Mouse (Mus musculus) hindbrain, embryonic 16.5 days (tissue): ENCODE results near the gene Baz2b. TPM values are rescaled to one million over a fixed set of nuclear protein-coding genes. Genes with fewer than 3 reads are reported as not detected.

ENCODE experiments used
- ATAC-seq: fragments of 200-750 bp; cut with Nextera tagmentation; 2 replicates; pipeline ENCODE4 v1.8.0; 2017; ENCODE audit warnings: moderate TSS enrichment, moderate library complexity
- H3K27ac ChIP-seq: fragments of 300-500 bp; sonication (generic); 2 replicates; pipeline ENCODE4 v1.5.1; 2014; ENCODE audit warnings: low read depth, mild to moderate bottlenecking, control low read depth, low read length, moderate library complexity
- H3K27me3 ChIP-seq: fragments of 300-500 bp; sonication (generic); replicated peaks from 2 replicates; pipeline ENCODE4 v1.6.1; 2014; ENCODE audit warnings: low read length; ENCODE audit not compliant: control insufficient read depth, insufficient read depth
- H3K36me3 ChIP-seq: fragments of 300-500 bp; sonication (generic); 2 replicates; pipeline ENCODE4 v1.6.1; 2014; ENCODE audit warnings: mild to moderate bottlenecking, low read length, moderate library complexity, mixed read lengths; ENCODE audit not compliant: control insufficient read depth, insufficient read depth
- H3K4me1 ChIP-seq: fragments of 300-500 bp; sonication (generic); 2 replicates; pipeline ENCODE4 v1.6.1; 2014; ENCODE audit warnings: low read depth, low read length; ENCODE audit not compliant: control insufficient read depth, insufficient read depth
- H3K4me2 ChIP-seq: fragments of 300-500 bp; sonication (generic); 2 replicates; pipeline ENCODE4 v1.6.1; 2014; ENCODE audit warnings: mild to moderate bottlenecking, low read length, control low read depth, moderate library complexity
- H3K4me3 ChIP-seq: fragments of 300-500 bp; sonication (generic); 2 replicates; pipeline ENCODE4 v1.5.1; 2014; ENCODE audit warnings: mild to moderate bottlenecking, low read length, control low read depth, moderate library complexity
- H3K9ac ChIP-seq: fragments of 300-500 bp; sonication (generic); 2 replicates; pipeline ENCODE4 v1.6.1; 2014; ENCODE audit warnings: low read depth, mild to moderate bottlenecking, control low read depth, low read length, moderate library complexity
- H3K9me3 ChIP-seq: fragments of 300-500 bp; sonication (generic); 2 replicates; pipeline ENCODE4 v1.6.1; 2014; ENCODE audit warnings: mild to moderate bottlenecking, low read length, moderate library complexity; ENCODE audit not compliant: control insufficient read depth
- WGBS: fragments of 180-500 bp; shearing (Covaris S2); extraction: QIAGEN DNeasy Blood & Tissue Kit; methylation state at CpG from one replicate; pipeline ENCODE4 v1.1.7; 2014; 5-methylcytosine and 5-hydroxymethylcytosine counted together
- polyA plus RNA-seq: library from polyadenylated mRNA; unstranded; fragments of >200 nt; fragmentation: Nextera tagmentation; extraction: Ambion mirVana; gene quantifications from 2 replicates; pipeline ENCODE4 v1.2.1, GENCODE M21; 2015

Baz2b gene
- polyA plus RNA-seq, 1 experiment from 2014 or later = 72.8 TPM

DNA sequence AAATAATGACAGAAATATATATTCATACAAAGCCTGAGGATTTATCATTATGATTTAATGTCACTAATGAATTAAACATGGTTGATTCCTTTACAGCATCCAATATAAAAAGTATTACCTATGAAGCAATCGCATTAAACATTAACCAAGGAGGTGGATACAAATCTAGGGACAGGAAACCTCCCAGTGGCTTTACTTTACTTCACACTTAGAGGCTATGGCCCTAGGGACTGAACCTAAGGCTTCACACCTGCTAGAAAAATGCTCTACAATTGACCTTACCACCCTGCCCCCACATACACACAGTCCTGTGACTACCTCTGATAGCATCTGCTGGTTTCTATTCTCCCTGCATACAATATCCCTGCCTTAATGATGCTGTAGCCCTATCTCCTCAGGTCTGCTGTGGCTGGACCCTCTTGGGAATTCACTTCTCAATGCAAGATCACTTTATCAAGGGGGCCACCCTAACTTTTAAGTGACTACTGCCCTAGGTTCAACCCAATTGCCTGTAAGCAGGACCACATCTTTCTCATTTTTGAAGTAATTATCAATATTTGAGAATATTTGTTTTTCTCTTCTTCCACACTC, 149.4 kb downstream of the Baz2b start:
- Histone ChIP-seq H3K36me3 (peaks cover 3% of the 10 kb centered on the region; the same call in 1 of the 2 replicates), H3K4me2 (no peak overlapping the region), H3K9me3 (no peaks in the 10 kb centered on the region), H3K4me1 (no peaks in the 10 kb centered on the region), H3K27ac (no peak overlapping the region), H3K27me3 (no peaks in the 10 kb centered on the region), H3K4me3 (no peak overlapping the region), H3K9ac (no peak overlapping the region)
- WGBS = 96% methylated on average over 1 of the region's 1 CpGs
- ATAC-seq = no peak

DNA sequence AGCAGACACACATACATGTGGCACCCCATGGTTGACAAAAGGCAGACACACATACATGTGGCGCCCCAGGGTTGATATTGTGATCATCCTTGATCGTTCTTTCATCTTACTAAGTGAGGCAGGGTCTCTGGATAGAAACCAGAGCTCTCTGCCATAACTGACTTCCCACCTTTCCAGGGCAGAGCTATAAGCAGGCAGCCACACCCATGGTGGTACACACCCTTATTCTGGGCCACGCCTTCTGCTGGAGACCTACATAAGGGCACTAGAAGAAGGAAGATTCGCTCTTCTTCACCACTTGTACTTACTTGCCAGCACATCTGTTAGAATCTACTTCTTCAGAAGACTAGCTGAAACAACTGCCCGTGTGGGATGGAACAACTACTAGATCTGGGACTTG, 150.3 kb downstream of the Baz2b start:
- no peak for ATAC-seq
- no peaks in the 10 kb centered on the region for H3K27me3 ChIP-seq
- H3K27ac ChIP-seq = no peak overlapping the region
- no peak overlapping the region for H3K4me2 ChIP-seq
- H3K36me3 ChIP-seq = peaks cover 3% of the 10 kb centered on the region; the same call in 1 of the 2 replicates
- H3K4me1 ChIP-seq = no peaks in the 10 kb centered on the region
- no peak overlapping the region for H3K9ac ChIP-seq
- 96% methylated on average over 5 of the region's 5 CpGs for WGBS
- H3K9me3 ChIP-seq = no peaks in the 10 kb centered on the region
- H3K4me3 ChIP-seq = no peak overlapping the region

DNA sequence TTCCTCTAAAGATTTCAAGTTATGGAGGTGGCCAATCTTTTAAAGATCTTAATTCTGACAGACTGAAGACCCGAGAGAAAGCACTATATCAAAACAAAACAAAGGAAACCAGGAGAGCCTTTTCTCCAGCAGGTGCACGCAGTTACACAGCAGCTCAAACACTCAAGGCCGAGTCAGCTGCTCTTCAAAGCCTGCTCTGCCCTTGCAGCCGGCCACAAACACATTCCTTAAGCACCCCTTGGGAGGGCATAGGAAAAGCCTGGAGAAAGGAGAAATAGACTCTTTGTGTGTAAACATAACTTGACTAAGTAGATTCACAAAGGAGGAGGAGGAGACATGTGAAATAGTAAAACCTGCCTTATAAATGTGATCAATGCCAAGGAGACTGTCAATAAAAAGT, 153.6 kb downstream of the Baz2b start:
- Histone ChIP-seq H3K36me3 (no peaks in the 10 kb centered on the region), H3K9me3 (no peaks in the 10 kb centered on the region), H3K27ac (no peak overlapping the region), H3K9ac (no peak overlapping the region), H3K4me1 (peaks cover 4% of the 10 kb centered on the region), H3K4me2 (no peak overlapping the region), H3K27me3 (no peaks in the 10 kb centered on the region), H3K4me3 (no peak overlapping the region)
- WGBS = 24% methylated on average over 4 of the region's 4 CpGs
- no peak for ATAC-seq

DNA sequence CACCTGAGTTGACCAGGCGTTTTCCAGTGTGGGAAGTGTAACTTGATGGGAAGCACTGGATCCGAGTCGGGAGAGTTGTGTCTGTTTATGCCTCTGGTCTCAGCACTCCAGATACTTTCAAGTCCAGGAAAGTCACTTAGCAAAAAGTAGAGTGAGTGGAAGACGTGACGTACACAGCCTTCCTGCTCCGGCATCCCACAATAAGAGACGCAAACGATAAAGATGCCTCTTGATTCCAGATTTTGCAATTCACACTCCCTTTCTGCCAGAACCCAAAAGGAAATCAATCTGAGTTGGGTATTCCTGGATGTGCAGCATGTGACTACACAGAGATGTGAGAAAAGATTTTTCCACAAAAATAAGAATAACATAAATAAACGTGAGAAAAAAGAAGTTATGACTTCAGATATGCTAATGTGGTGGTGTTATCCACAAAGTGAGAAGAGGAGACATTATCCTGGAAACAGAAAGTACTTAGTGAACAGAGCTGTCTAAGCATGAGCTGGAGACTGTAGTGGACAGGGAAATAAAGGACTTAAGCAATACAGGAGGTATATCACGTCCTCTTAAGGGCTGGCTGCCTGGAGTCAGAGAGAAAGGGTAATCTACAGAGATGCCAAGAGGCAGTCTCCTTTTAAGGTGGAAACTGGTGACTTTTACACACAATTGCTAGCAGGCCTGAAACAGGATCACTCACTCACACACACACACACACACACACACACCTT, 154.7 kb downstream of the Baz2b start:
- Histone ChIP-seq H3K27ac (no peak overlapping the region), H3K9me3 (no peaks in the 10 kb centered on the region), H3K27me3 (no peaks in the 10 kb centered on the region), H3K4me3 (no peak overlapping the region), H3K4me1 (peaks cover 4% of the 10 kb centered on the region), H3K36me3 (no peaks in the 10 kb centered on the region), H3K4me2 (no peak overlapping the region), H3K9ac (no peak overlapping the region)
- WGBS = 78% methylated on average over 10 of the region's 10 CpGs
- no peak for ATAC-seq

- Histone ChIP-seq H3K4me2 (no peak overlapping the region), H3K27ac (peak overlapping the region; percentile 29; the same call in 1 of the 2 replicates)
- WGBS = 57% methylated on average over 11 of the region's 11 CpGs
Measured at GRCm38 (mm10) chr2:60053222-60054010, 156.2 kb downstream of the Baz2b start.

GRCm38 (mm10) chr2:60050667-60051460, 158.8 kb downstream of the Baz2b start:
- Histone ChIP-seq H3K9me3 (no peaks in the 10 kb centered on the region), H3K4me2 (no peak overlapping the region), H3K4me1 (peaks cover 4% of the 10 kb centered on the region), H3K9ac (no peak overlapping the region), H3K27ac (no peak overlapping the region), H3K27me3 (no peaks in the 10 kb centered on the region), H3K4me3 (no peak overlapping the region), H3K36me3 (no peaks in the 10 kb centered on the region)
- WGBS = 86% methylated on average over 9 of the region's 9 CpGs
- no peak for ATAC-seq

More at GRCm38 (mm10) chr2:60053222-60054010, 156.2 kb downstream of the Baz2b start:
- Histone ChIP-seq H3K36me3 (no peaks in the 10 kb centered on the region), H3K4me1 (peaks cover 4% of the 10 kb centered on the region), H3K4me3 (no peak overlapping the region), H3K27me3 (no peaks in the 10 kb centered on the region), H3K9ac (no peak overlapping the region), H3K9me3 (no peaks in the 10 kb centered on the region)
- ATAC-seq = peak; percentile 15; the same call in 1 of the 2 replicates

GRCm38 (mm10) chr2:60049889-60050288, 159.8 kb downstream of the Baz2b start:
- H3K27me3 ChIP-seq = no peaks in the 10 kb centered on the region
- H3K9ac ChIP-seq = no peak overlapping the region
- H3K4me1 ChIP-seq = peaks cover 4% of the 10 kb centered on the region
- H3K36me3 ChIP-seq = no peaks in the 10 kb centered on the region
- H3K4me3 ChIP-seq = no peak overlapping the region
- no peak for ATAC-seq
- WGBS = 90% methylated on average over 4 of the region's 4 CpGs
- H3K27ac ChIP-seq = no peak overlapping the region
- H3K9me3 ChIP-seq = no peaks in the 10 kb centered on the region
- H3K4me2 ChIP-seq = no peak overlapping the region

GRCm38 (mm10) chr2:60049351-60049750, 160.3 kb downstream of the Baz2b start:
- Histone ChIP-seq H3K4me2 (no peak overlapping the region), H3K9ac (no peak overlapping the region), H3K9me3 (no peaks in the 10 kb centered on the region), H3K4me1 (peaks cover 4% of the 10 kb centered on the region), H3K27ac (no peak overlapping the region), H3K4me3 (no peak overlapping the region), H3K27me3 (no peaks in the 10 kb centered on the region), H3K36me3 (no peaks in the 10 kb centered on the region)
- 88% methylated on average over 9 of the region's 9 CpGs for WGBS
- no peak for ATAC-seq
